Mouse (Mus musculus): ENCODE measurements around the gene Krt14. TPM values are rescaled to one million over a fixed set of nuclear protein-coding genes. Genes with fewer than 3 reads are reported as not detected.
"Not testable (repeated sequence)": the region's sequence is repeated elsewhere in the genome, so short reads cannot be mapped to it uniquely, and the experiment has no call there.

Gene Krt14
- total RNA-seq (2014; rRNA removed) (0.42 and 9.5 TPM in 2 replicates), polyA plus RNA-seq (2015; fragmentation: Nextera tagmentation; extraction: Ambion mirVana) (0.54 and 0.75 TPM in 2 replicates)

- Histone ChIP-seq H3K27ac (ENCODE audit: low read depth, low read length) (no peak within 1 kb of the TSS), H3K27me3 (ENCODE audit: insufficient read depth, low read length) (no peaks in the 10 kb centered on the region), H3K4me1 (ENCODE audit: insufficient read depth, low read length) (no peaks in the 10 kb centered on the region), H3K4me2 (ENCODE audit: low read depth, low read length, poor library complexity, severe bottlenecking) (no peak within 1 kb of the TSS), H3K9ac (replicated peaks; ENCODE audit: low read length, poor library complexity, severe bottlenecking) (no peak within 1 kb of the TSS), H3K4me3 (ENCODE audit: low read depth, low read length) (no peak within 1 kb of the TSS), H3K36me3 (ENCODE audit: insufficient read depth, low read length) (no peaks in the 10 kb centered on the region), H3K9me3 (ENCODE audit: low read length) (no peaks in the 10 kb centered on the region)
- 93% methylated on average over 8 of the region's 8 CpGs for WGBS
- DNase-seq (ENCODE audit: low spot score) (no peak), ATAC-seq (ENCODE audit: low FRiP score) (no peak)
- TF ChIP-seq CTCF (IDR thresholded peaks at IDR 0.05), result no peak
Observed at GRCm38 (mm10) chr11:100207498-100207897, at the start of gene Krt14. Krt14 (minus strand) TSS chr11:100207548.

- no peak overlapping the region for H3K9ac ChIP-seq (replicated peaks; ENCODE audit: low read length, poor library complexity, severe bottlenecking)
- no peak for TF ChIP-seq CTCF (IDR thresholded peaks at IDR 0.05)
- H3K36me3 ChIP-seq (ENCODE audit: insufficient read depth, low read length), result no peaks in the 10 kb centered on the region
- DNase-seq (ENCODE audit: low spot score) (no peak), ATAC-seq (ENCODE audit: low FRiP score) (no peak)
- H3K4me2 ChIP-seq (ENCODE audit: low read depth, low read length, poor library complexity, severe bottlenecking), result no peak overlapping the region
- no peak overlapping the region for H3K4me3 ChIP-seq (ENCODE audit: low read depth, low read length)
- no peaks in the 10 kb centered on the region for H3K27me3 ChIP-seq (ENCODE audit: insufficient read depth, low read length)
- WGBS, result 95% methylated on average over 6 of the region's 6 CpGs
- no peaks in the 10 kb centered on the region for H3K9me3 ChIP-seq (ENCODE audit: low read length)
- H3K4me1 ChIP-seq (ENCODE audit: insufficient read depth, low read length), result no peaks in the 10 kb centered on the region
- no peak overlapping the region for H3K27ac ChIP-seq (ENCODE audit: low read depth, low read length)
Observed at GRCm38 (mm10) chr11:100255514-100255913, 48.2 kb upstream of the Krt14 start.

- DNase-seq (ENCODE audit: low spot score), result no peak
- Histone ChIP-seq H3K27ac (ENCODE audit: low read depth, low read length) (no peak overlapping the region), H3K4me3 (ENCODE audit: low read depth, low read length) (no peak overlapping the region), H3K9ac (replicated peaks; ENCODE audit: low read length, poor library complexity, severe bottlenecking) (no peak overlapping the region), H3K4me1 (ENCODE audit: insufficient read depth, low read length) (no peaks in the 10 kb centered on the region), H3K9me3 (ENCODE audit: low read length) (no peaks in the 10 kb centered on the region), H3K36me3 (ENCODE audit: insufficient read depth, low read length) (no peaks in the 10 kb centered on the region), H3K27me3 (ENCODE audit: insufficient read depth, low read length) (no peaks in the 10 kb centered on the region), H3K4me2 (ENCODE audit: low read depth, low read length, poor library complexity, severe bottlenecking) (no peak overlapping the region)
- no peak for TF ChIP-seq CTCF (IDR thresholded peaks at IDR 0.05)
- 73% methylated on average over 5 of the region's 5 CpGs for WGBS
- ATAC-seq (ENCODE audit: low FRiP score), result no peak
Observed at GRCm38 (mm10) chr11:100254360-100255090, 47.2 kb upstream of the Krt14 start.

GRCm38 (mm10) chr11:100248852-100249465, 41.6 kb upstream of the Krt14 start, which contains the start of gene Krt16:
Krt16 (minus strand) TSS chr11:100248902.
- H3K27ac ChIP-seq (ENCODE audit: low read depth, low read length), result no peak within 1 kb of the TSS
- no peak for ATAC-seq (ENCODE audit: low FRiP score)
- H3K27me3 ChIP-seq (ENCODE audit: insufficient read depth, low read length), result no peaks in the 10 kb centered on the region
- WGBS, result 80% methylated on average over 7 of the region's 7 CpGs
- no peak for TF ChIP-seq CTCF (IDR thresholded peaks at IDR 0.05)
- H3K4me3 ChIP-seq (ENCODE audit: low read depth, low read length), result no peak within 1 kb of the TSS
- no peaks in the 10 kb centered on the region for H3K36me3 ChIP-seq (ENCODE audit: insufficient read depth, low read length)
- no peak within 1 kb of the TSS for H3K9ac ChIP-seq (replicated peaks; ENCODE audit: low read length, poor library complexity, severe bottlenecking)
- no peaks in the 10 kb centered on the region for H3K9me3 ChIP-seq (ENCODE audit: low read length)
- DNase-seq (ENCODE audit: low spot score), result no peak
- no peaks in the 10 kb centered on the region for H3K4me1 ChIP-seq (ENCODE audit: insufficient read depth, low read length)
- H3K4me2 ChIP-seq (ENCODE audit: low read depth, low read length, poor library complexity, severe bottlenecking), result no peak within 1 kb of the TSS

GRCm38 (mm10) chr11:100246471-100246870, 39.1 kb upstream of the Krt14 start:
- H3K4me3 ChIP-seq (ENCODE audit: low read depth, low read length); H3K27ac ChIP-seq (ENCODE audit: low read depth, low read length); H3K27me3 ChIP-seq (ENCODE audit: insufficient read depth, low read length); H3K4me2 ChIP-seq (ENCODE audit: low read depth, low read length, poor library complexity, severe bottlenecking); ATAC-seq (ENCODE audit: low FRiP score); H3K36me3 ChIP-seq (ENCODE audit: insufficient read depth, low read length); H3K4me1 ChIP-seq (ENCODE audit: insufficient read depth, low read length); H3K9me3 ChIP-seq (ENCODE audit: low read length); H3K9ac ChIP-seq (replicated peaks; ENCODE audit: low read length, poor library complexity, severe bottlenecking); DNase-seq (ENCODE audit: low spot score): not testable (repeated sequence)
- 76% methylated on average over 7 of the region's 7 CpGs for WGBS

- H3K27ac ChIP-seq (ENCODE audit: low read depth, low read length); H3K4me3 ChIP-seq (ENCODE audit: low read depth, low read length); H3K36me3 ChIP-seq (ENCODE audit: insufficient read depth, low read length); H3K9me3 ChIP-seq (ENCODE audit: low read length); H3K27me3 ChIP-seq (ENCODE audit: insufficient read depth, low read length); ATAC-seq (ENCODE audit: low FRiP score); H3K9ac ChIP-seq (replicated peaks; ENCODE audit: low read length, poor library complexity, severe bottlenecking); H3K4me1 ChIP-seq (ENCODE audit: insufficient read depth, low read length); DNase-seq (ENCODE audit: low spot score); H3K4me2 ChIP-seq (ENCODE audit: low read depth, low read length, poor library complexity, severe bottlenecking): not testable (repeated sequence)
- WGBS, result 88% methylated on average over 4 of the region's 4 CpGs
Observed at GRCm38 (mm10) chr11:100240272-100240671, 32.9 kb upstream of the Krt14 start.
